Mouse (Mus musculus): ENCODE data around the gene Mrps21.
"Not testable (repeated sequence)": the region's sequence is repeated elsewhere in the genome, so short reads cannot be mapped to it uniquely, and the experiment has no call there.

The Mrps21 gene

DNA sequence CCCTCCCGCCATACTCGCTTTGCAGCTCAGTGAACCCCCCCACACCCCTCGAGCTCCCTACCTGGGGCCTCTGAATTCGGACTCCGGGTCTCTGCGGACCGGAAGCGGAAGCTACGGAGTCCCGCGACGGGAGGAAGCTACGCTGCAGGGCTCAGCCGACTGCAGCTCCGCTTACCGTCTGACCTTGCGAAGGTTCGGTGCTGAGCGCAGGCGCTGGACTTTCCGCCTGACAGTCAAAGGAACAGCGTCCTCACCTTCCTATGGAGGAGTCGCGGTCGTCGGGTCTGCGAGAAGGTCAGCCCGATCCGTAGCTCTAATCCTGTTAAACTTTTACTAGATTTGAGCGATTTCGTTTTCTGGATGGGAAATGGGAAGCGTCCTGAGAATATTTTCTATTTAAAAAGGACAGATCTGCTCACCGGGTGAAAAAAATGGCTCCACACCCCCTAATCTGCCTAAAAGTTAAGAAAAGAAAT lies at the start of gene Mrps21:
Gene Mrps21, minus strand, starts transcription at position 128 of the 476 bp plus-strand sequence.
- peak; percentile 88 to 89 for DNase-seq

DNA sequence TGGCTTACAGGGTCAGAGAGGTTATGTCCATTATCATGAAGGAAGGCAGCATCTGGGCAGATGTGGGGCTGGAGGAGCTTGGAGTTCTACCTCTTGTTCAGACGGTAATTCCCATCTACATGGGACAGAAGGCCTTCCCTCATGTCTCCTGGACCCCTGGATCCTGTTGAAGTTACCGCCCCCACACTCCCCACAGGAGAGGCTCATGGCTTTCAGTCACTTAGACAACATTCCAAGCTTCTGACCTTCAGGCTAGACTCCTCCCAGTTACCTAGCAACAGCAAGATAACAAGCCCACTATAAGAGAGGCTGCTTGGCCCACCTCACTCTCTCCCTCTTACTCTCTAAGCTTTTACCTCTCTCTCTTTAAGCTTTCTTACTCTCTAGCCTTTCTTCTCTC lies 49.2 kb upstream of the Mrps21 start:
- DNase-seq, result not testable (repeated sequence)

DNA sequence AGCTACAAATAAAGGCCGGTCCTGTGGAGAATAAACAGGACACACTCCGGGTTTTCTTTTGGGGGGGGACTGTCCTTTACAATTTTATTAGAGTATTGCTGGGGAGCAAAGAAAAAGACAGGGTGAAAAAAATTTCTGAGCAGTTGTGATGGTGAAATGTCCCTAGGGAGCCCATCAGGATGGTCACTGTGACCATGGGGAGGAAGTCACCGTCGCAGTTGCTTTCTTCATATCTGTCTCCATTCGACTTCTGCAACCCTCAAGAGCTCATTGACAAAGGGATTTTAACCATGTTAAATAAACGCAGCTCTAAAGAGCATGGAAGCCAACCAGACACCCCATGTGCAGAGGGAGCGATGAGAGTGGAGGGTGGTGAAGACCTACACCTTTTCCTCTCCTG lies 45.4 kb upstream of the Mrps21 start:
- DNase-seq, result no peak

DNA sequence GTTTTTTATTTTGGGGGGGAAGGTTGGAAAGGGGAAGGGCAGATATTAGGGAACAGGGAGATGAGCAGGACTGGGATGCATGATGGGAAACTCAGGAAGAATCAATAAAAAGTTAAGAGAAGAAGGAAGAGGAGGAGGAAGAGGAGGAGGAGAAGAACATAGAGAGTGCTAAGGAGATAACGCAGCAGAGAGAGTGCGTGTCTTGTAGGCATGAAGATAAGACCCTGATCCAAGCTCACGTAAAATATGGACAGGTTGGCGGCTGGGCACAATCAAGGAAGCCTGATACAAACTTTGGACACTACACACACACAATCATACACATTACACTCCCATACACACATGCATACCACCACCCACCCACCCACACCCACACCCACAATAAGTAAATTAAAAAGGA lies 43.4 kb upstream of the Mrps21 start:
- no peak for DNase-seq

DNA sequence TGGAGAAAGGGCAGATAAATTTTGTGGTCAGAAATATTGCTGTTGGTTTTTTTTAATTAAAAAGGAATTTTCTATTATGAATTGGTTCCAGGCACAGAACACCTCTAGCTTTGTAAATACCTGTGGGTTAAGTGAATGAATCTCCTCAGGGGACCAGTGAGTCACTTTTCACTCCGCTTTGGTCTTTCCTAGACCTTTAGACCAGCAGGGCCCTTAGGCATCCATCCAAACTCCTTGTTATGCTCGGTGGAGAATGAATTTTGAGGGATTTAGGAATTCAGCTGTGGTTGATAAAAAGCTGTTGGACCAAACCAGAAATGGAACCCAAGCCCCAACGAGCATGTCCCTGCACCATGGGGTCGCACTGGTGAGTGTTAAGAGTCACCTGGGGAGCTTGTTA lies 36.3 kb upstream of the Mrps21 start:
- DNase-seq, result no peak

DNA sequence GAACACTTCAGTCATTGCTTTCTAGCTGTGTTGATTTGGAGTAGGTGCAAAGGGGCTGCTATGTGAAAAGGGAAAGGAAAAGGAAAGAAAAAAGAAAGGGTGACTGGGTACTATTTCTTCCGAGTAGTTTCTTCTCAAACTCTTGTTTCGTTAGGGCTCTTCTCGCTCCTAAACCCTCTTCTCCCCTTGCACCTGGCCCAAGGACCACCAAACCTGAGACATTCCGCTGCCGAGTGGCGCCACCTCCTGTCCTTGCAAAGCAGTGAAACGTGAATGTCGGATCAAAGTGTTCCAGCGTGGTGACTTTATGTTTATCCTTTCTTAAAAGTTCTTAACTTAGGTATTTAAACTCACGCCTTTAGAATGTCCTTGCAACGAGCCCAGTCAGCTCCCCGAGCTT lies 35.5 kb upstream of the Mrps21 start:
- DNase-seq, result peak; percentile 67 to 77

DNA sequence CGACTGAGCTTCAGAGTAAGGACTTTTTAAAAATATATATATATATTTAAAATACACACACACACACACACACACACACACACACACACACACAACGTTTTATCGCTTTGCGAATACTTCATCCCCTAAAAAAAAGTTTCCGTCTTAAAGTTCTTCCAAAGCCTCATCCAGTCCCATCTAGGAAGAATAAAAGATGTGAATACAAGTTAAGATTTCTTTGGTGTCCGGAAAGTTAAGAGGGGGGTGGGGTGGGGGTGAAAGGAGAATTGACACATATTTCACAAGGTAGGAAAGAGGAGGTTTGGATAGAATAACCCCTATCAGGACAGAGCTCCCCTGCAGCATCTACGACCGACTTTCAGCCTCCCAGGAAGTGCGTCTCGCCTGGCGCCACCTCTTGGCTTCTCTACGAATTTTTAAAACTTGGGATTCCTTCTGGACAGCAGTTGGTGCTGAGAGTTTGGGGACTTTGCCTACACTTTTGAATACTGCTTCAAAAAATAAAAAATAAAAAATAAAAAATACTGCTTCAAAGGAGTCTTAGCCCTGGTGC lies 34.7 kb upstream of the Mrps21 start:
- peak; percentile 45 to 55 for DNase-seq

DNA sequence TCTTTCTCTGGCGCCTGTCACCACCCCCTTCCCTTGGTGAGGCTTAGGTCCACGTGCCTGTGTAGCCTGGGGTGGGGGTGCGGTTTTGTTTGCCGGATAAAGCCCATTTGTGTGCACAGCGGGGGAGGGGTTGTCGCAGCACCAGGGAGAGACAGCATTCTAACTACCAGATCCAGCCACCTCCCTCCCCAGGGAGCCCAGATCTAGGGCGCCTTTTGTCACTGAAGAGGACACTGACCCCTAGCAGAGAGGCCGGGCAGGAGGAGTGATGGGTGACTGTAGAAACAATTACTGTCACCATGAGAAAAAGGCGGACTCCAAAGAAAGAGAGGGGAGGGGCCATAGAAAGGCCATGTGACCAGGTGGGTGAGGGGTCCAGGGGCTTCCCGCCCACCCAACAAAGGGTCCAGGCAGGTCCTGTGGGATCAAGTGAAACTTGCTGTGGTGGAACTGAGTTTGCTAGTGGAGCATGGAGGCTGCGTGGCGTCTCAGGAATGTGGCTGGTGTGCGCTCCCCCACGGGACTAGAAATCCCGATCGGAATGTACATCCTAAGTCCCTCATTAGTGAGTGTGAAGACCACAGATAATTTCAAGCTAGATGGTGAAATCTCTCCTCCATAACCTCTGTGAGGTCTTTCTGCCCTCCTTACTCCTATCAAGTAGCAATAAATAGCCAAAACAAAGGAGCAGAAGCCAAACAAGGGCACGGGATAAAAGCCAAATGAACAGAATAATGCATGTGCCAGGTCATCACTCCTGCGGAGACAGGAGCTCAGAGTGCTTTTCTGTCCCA lies 34.0 kb upstream of the Mrps21 start:
- peak in 1 of 2 experiments; percentile 43 for DNase-seq

DNA sequence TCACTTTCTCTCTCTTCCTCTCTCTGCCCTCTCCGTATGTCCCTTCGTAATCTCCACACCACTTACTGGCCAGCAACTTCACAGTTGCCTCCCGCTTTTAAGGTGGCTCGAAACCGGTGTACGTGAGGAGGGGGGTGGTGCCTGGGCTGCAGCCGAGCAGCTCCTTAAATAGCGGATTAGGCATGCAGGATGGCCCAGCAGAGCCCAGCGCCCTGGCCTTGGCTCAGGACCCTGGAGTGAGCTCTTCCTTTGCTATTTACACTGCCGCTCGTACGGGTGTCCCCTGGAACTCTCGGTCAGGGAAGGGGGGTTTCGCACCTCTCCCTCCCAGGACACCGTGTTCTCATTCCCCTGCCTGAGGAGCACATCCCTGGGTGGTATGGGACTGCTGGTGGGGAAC lies 33.2 kb upstream of the Mrps21 start, which contains the start of gene Car14:
Gene Car14, minus strand, starts transcription at position 124 of the 400 bp plus-strand sequence.
- peak in 1 of 2 experiments; percentile 26 for DNase-seq

DNA sequence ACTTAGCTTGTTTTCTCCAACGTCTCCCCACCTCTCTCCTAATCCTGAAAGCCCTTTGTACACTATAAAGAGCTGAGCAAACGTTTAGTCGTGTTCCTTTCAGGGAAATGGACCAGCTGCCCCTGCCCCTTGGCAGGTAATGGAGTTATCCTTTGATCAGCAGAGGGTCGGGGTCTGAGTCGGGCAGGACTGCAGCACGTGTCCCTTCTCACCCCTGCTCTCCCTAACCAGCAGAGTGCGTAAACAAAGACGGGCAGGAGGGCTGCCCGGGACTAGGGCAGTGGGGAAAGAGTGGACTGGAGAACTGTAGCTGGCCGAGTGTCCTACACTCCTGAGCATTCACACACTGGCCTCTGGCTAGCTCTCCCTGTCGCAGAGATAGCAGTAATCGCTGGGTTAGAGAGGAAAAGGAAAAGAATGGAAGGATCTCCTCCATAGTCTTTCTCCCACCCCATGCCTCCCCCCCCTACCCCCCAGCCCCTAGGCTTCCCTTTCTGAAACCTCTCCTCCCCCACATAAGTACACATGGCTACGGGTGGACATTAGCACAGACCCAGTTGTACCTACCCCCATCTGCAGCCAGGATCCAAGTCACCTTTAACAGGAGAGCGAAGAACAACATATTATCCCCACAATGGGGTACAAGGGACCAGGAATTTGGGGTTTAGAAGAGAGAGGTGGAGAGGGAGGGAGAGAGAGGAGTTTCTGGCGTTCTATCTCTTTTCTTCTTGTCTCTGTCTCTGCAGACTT lies 32.6 kb upstream of the Mrps21 start:
- DNase-seq, result no peak

DNA sequence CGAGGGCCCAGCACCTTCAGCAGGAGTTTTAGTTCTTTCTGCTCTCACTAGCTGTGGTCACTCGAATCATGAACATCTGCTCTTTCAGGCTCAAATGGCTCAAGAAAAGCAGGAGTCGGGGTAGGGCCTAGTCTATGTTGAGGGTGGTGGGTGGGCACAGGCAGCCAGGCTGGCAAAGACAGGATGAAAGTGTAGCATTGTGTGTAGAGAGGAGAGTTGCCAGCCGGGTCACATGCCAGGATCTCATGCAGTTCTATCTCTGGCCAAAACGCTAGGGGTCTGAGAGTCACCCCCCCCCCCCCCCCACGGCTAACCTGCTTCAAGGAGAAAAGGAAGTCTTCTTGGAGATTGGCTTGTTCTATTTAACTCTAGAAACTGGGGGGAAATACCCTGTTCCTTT lies 31.3 kb upstream of the Mrps21 start:
- DNase-seq, result no peak

DNA sequence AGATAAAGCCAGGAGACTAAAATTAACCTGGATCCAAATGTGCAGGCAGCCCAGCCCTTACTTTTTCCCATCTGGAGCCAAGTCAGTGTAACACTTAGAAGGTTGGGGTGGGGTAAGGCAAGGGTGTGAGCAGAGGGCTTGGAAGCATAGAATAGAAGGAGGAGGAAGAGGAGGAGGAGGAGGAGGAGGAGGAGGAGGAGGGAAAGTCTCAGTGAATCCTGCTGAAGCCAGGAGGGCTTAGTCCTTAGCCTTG lies 31.0 kb upstream of the Mrps21 start:
- DNase-seq, result no peak

DNA sequence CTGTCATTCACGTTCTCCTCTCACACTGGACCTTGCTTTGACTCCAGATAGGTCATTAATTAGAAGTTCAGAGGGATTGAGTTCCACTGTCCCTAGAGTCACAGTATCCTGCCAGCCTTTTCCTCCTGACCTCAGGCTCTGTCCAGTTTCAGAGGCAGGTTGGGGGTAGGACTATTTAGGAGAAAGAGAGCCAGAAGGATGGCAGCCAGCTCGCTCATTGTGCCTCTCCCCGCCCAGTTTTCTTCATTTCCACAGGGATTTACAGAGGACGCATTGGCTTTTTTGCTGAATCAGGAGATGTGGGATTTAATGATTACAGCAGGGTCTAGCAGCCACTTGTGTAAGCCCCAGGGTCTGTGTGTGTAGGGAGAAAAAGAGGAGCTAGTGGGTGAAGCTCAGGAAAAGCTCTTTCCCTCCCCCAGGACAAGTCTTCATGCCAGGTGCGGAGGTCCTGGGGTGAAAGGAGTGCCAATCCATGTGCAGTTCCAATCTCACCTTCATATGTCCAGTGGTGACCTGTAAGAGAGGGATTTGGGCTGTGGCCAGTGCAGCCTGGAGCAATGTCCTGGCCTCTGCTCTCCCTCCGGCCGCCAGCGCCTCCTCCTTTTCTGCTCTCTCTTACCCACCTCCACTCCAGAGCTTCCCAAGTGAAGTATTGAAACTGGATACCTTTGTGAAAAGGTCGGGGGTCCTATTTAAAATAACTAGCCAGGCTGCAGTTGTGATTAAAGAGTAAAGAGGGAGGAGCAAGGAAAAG lies 30.5 kb upstream of the Mrps21 start:
- no peak for DNase-seq

DNA sequence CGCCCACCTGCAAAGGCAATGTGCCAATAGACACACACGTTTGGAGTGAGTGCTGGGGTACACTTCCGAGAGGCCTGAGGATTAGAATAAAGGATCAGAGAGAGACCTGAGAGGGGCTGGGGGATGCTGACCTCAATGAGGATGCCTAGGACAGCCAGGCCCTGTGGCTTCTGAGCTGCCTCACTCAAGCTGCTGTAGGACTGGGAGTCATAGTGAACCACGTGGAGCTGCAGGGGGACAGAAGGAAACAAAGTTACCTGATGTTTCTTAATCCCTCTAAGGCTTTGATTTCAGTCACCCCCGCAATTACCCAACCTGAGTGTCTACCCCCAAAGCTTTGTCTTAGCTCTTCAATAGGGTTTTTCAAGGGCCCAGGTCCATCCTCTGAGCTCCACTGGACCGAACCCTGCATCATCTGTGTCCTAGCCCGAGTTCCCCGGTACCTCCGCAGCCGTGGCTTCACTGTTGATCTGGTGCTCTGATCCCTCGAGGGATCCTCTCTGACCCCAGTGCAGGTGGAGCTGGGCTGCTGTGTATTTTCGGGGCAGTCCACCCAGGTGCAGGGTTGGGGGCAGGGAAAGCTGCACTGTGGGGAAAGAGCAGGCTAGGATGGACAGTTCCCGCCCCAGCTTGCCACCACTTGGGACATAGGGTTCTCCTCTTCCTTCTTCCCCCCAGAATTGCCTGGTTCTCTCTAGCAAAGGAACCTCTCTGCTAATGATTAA lies 28.6 kb upstream of the Mrps21 start:
- DNase-seq, result no peak

DNA sequence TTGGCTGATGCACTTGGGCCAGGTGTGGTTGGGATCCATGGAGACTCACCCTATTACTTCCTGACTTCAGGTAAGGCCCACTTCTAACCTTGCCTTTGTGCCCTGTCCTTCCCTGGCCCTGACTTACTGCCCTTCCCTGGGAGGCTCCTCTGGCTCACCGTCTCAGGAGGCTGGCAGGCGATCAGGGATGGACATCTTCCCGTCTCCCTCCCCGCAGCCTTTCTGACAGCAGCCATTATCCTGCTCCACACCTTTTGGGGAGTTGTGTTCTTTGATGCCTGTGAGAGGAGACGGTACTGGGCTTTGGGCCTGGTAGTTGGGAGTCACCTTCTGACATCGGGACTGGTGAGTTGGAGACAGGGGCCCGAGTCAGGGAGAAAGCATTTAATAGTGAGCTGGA lies 24.2 kb upstream of the Mrps21 start:
- DNase-seq, result not testable (repeated sequence)

DNA sequence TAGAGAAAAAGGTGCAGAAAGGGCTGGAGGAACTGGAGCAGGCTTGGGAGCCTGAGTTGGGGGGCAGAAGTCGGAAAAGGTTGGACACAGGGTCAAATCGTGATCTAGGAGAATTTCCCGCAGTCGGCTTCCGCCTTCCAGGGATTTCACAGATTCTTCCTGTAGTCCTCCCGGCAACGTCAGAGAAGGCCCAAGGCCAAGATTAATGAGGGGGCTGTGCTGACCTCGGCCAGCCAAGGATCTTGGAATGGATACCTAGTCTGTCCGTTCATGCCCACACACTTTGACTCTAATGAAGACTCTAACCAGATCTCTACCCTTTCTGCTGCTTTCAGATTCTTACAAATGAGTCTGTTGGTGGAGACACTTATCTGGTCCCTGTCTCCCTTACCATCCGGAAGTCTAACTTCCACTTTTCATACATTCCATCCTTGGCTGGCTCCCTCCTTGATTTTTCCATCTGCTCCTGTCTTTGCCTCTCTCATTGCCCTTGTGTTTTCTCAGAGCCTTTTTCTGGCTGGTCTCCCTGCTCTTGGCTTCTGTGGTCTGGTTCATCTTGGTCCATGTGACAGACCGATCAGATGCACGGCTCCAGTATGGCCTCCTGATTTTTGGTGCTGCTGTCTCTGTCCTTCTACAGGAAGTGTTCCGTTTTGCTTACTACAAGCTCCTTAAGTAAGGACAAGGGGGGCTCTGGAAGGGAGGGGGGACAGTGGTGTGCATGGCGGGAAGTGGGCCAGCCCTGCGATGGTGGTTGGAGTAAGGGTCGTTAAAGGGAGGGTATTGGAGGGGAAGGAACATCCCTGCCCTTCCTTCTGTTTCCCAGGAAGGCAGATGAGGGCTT lies 23.2 kb upstream of the Mrps21 start:
- peak; percentile 79 to 81 for DNase-seq

DNA sequence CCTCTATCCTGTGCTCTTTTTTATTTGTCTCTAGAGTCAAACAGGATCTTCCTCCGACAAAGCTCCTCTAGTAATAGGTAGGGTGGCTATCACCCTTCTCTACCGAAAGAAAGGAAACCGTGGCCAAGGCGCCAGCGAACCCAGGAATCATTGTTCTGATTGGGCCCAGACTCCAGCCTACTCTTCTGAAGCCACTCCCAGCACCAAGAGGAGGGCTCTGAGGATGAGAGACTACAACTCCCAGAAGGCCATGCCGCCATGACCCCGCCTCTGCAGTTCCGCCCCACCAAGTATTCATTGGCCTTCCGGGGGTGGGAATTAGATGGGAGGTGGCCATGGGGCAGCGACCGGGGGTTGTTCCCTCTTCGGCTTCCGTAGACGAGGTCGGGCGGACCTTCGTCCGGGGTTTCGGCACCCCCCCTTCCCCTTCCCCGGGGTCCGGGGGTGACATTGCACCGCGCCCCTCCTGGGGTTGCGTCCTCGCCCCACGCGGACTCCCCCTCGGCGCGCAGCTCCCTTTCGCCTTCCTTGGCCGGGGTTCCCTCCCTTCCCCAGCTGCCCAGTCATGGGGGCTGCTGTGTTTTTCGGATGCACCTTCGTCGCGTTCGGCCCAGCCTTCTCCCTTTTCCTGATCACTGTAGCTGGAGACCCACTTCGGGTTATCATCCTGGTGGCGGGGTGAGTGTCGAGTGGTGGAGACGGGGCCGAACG lies 22.4 kb upstream of the Mrps21 start, which contains the start of gene Aph1a:
Gene Aph1a, plus strand, starts transcription at position 364 of the 711 bp plus-strand sequence.
- DNase-seq, result peak; percentile 95

DNA sequence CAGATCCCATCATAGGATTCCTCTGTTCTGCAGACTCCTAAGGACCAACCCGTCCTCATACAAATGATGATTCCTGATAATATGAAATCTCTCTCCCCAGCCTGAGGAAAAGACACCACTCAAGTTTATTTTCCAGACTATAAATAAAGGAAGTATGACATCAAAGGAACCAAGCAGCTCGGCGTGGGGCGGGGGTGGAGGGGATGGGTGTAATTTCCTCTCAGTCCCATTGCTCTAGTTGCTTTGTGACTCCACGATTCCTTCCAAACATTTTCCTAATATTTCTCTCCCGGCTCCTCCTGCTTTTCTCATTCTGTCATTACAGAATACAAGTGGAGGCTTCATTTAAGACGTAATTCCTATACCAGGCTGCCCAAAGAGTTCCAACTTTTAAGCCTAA lies 21.8 kb upstream of the Mrps21 start:
- no peak for DNase-seq

DNA sequence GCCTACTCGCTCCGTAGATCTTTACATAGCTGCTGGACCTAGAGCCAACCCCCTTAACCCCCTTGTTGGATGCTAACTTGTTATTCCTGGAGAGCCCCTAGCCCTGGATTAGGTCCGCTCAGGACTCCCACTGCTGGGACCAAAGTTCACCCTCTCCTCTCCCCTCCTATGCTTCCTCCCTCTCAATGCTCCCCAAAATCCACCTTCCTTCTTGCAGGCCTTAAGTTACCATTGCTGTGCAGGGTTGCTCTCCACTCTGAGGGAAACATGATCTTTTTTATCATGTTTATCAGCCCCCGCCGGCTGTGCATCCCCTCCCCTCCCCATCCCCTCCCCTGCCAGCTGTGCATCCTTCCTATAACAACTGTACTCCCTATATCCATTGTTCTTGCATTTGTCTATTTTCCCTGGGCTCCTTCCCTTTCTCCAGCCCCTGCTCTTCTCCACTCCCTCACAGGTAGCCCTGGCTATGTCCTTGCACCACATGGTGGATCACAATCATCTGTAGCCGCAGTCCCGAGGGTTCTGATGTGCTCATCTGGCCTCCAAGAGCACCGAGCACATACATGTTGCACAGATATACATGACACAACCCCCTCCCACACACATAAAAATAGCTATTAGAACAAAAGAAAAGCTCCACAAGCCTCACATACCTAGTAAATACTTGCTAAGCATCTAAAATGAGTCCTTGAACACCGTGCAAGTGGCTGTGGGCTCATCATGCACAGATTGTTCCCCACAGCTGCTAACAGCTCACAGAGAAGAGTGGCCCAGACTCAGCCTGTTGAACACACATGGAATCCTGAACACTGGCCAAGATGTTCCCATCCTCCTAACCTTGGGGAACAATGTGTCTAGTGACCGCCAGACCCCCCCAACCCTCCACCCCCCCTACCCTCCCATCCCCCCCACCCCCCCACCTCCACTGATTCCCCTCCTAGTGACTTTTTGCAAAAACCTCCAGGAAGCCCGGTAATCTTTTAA lies 21.0 kb upstream of the Mrps21 start:
- no peak for DNase-seq

Measured in cerebellum, postnatal 14 days (tissue).